Mouse (Mus musculus) CH12.LX (cell line): ENCODE results near the gene Lifr.

Experiments
- NELFE ChIP-seq: IDR thresholded peaks from 2 replicates; pipeline ENCODE4 v1.6.1; 2011; ENCODE audit warnings: low read depth, low read length, improper control_type of control experiment
- POLR2A ChIP-seq: IDR thresholded peaks from 2 replicates; pipeline ENCODE4 v1.6.1; 2011; ENCODE audit warnings: low read depth, mild to moderate bottlenecking, improper control_type of control experiment, low read length
- POLR2AphosphoS2 ChIP-seq: IDR thresholded peaks from 2 replicates; pipeline ENCODE4 v1.6.1; 2011; ENCODE audit warnings: low read depth, low read length, improper control_type of control experiment
- RAD21 ChIP-seq: IDR thresholded peaks from 2 replicates; pipeline ENCODE4 v1.6.1; 2011; ENCODE audit warnings: low read depth, mild to moderate bottlenecking, low read length, improper control_type of control experiment, moderate library complexity
- RCOR1 ChIP-seq: conservative IDR thresholded peaks from 2 replicates; pipeline ENCODE4 v1.6.1; 2012; ENCODE audit warnings: low read depth, mild to moderate bottlenecking, inconsistent platforms, low read length, improper control_type of control experiment
- UBTF ChIP-seq: IDR thresholded peaks from 2 replicates; pipeline ENCODE4 v1.6.1; 2012; ENCODE audit warnings: low read depth, mild to moderate bottlenecking, inconsistent platforms, low read length, improper control_type of control experiment, moderate library complexity
- USF1 ChIP-seq: IDR thresholded peaks from 2 replicates; pipeline ENCODE4 v1.6.1; 2014; ENCODE audit warnings: low read depth, mild to moderate bottlenecking, inconsistent platforms, low read length, improper control_type of control experiment
- ZMIZ1 ChIP-seq: IDR thresholded peaks from 2 replicates; pipeline ENCODE4 v1.6.1; 2012; ENCODE audit warnings: low read depth, mild to moderate bottlenecking, inconsistent platforms, low read length, improper control_type of control experiment

GRCm38 (mm10) chr15:7215845-7216244 lies 125.4 kb downstream of the Lifr start:
- TF ChIP-seq USF1 (no peak), RAD21 (no peak), UBTF (no peak), RCOR1 (no peak), POLR2AphosphoS2 (no peak), NELFE (no peak), ZMIZ1 (no peak), POLR2A (no peak)
